Mouse (Mus musculus) c-Kit-positive CD71-positive TER-119-negative erythroid progenitor cells, embryonic 14.5 days (primary cell): ENCODE measurements around the gene Hoxa7.

Source experiments
- DNase-seq: peaks from one replicate; pipeline ENCODE4 v3.0.0-alpha.2; 2013; ENCODE audit warnings: low read depth

Gene Hoxa7

GRCm38 (mm10) chr6:52212556-52213118 lies 9.0 kb downstream of the Hoxa7 start:
- DNase-seq = no peak

GRCm38 (mm10) chr6:52211961-52212360 lies 9.7 kb downstream of the Hoxa7 start:
- no peak for DNase-seq

GRCm38 (mm10) chr6:52211170-52211935 lies 10.3 kb downstream of the Hoxa7 start:
- no peak for DNase-seq

- no peak for DNase-seq
These were observed 12.0 kb downstream of the Hoxa7 start for GRCm38 (mm10) chr6:52209685-52210046.

GRCm38 (mm10) chr6:52208868-52209684 lies 12.6 kb downstream of the Hoxa7 start:
- no peak for DNase-seq

- no peak for DNase-seq
These were observed 13.4 kb downstream of the Hoxa7 start, which contains the start of gene Hoxa6 for GRCm38 (mm10) chr6:52208072-52208867. Gene Hoxa6, minus strand, starts transcription at chr6:52208722.

GRCm38 (mm10) chr6:52207684-52207976 lies 14.0 kb downstream of the Hoxa7 start:
- DNase-seq = no peak

GRCm38 (mm10) chr6:52206882-52207683 lies 14.6 kb downstream of the Hoxa7 start:
- DNase-seq = no peak

GRCm38 (mm10) chr6:52205638-52206621 lies 15.7 kb downstream of the Hoxa7 start:
- no peak for DNase-seq

GRCm38 (mm10) chr6:52205221-52205620 lies 16.4 kb downstream of the Hoxa7 start:
- no peak for DNase-seq

GRCm38 (mm10) chr6:52204050-52204752 lies 17.5 kb downstream of the Hoxa7 start, which contains the start of gene Hoxa5:
Gene Hoxa5, minus strand, starts transcription at chr6:52204587.
- no peak for DNase-seq

GRCm38 (mm10) chr6:52203371-52204049 lies 18.1 kb downstream of the Hoxa7 start:
- no peak for DNase-seq

- DNase-seq = no peak
These were observed 18.6 kb downstream of the Hoxa7 start for GRCm38 (mm10) chr6:52203121-52203370.

GRCm38 (mm10) chr6:52202362-52203120 lies 19.1 kb downstream of the Hoxa7 start:
- DNase-seq = no peak

GRCm38 (mm10) chr6:52201269-52201668 lies 20.4 kb downstream of the Hoxa7 start:
- DNase-seq = no peak

- no peak for DNase-seq
These were observed 20.9 kb downstream of the Hoxa7 start for GRCm38 (mm10) chr6:52200751-52201250.

- DNase-seq = no peak
These were observed 21.4 kb downstream of the Hoxa7 start for GRCm38 (mm10) chr6:52200073-52200750.

- DNase-seq = no peak
These were observed 24.4 kb downstream of the Hoxa7 start for GRCm38 (mm10) chr6:52197271-52197670.
